Mouse (Mus musculus): ENCODE results near the gene Cnn1. TPM values are rescaled to one million over a fixed set of nuclear protein-coding genes. Genes with fewer than 3 reads are reported as not detected.
"Not testable (repeated sequence)": the region's sequence is repeated elsewhere in the genome, so short reads cannot be mapped to it uniquely, and the experiment has no call there.

Cnn1 gene
- total RNA-seq, 1 experiment, result 25.6 TPM

- no peaks in the 10 kb centered on the region for H3K9me3 ChIP-seq (ENCODE audit: control insufficient read depth, insufficient read depth, low read depth, low read length)
- no peak overlapping the region for H3K27ac ChIP-seq (ENCODE audit: insufficient read depth, low read depth, low read length, poor library complexity, severe bottlenecking)
- in situ Hi-C loops (cut with MboI; ENCODE audit: low sequenced_read_pairs in 2 of 2, unreplicated experiment in 2 of 2), result loop anchor here in 1 of 2 experiments (10.0 kb wide), 1 partner anchor 169 kb away; no protein-coding TSS in a partner anchor
- peak; percentile 89 for TF ChIP-seq ZC3H11A (IDR thresholded peaks at IDR 0.05; ENCODE audit: borderline replicate concordance, low read depth, low read length)
- no peak for TF ChIP-seq CHD2 (IDR thresholded peaks at IDR 0.05; ENCODE audit: low read depth, low read length)
- DNase-seq (ENCODE audit: low read depth, low spot score), result no peak
- no peaks in the 10 kb centered on the region for H3K36me3 ChIP-seq (ENCODE audit: control insufficient read depth, insufficient read depth, low read length, poor library complexity, severe bottlenecking)
- H3K4me3 ChIP-seq (ENCODE audit: insufficient read depth in 1 of 2, low read depth in 1 of 2, low read length in 2 of 2, poor library complexity in 1 of 2, severe bottlenecking in 1 of 2), result no peak overlapping the region
- no peak overlapping the region for H3K9ac ChIP-seq (ENCODE audit: insufficient read depth, low read depth, low read length, poor library complexity, severe bottlenecking)
- no peaks in the 10 kb centered on the region for H3K4me1 ChIP-seq (ENCODE audit: control insufficient read depth in 2 of 2, insufficient read depth in 2 of 2, low read length in 2 of 2, poor library complexity in 1 of 2)
Measured at GRCm38 (mm10) chr9:22143108-22144037, 44.4 kb downstream of the Cnn1 start.

- no peaks in the 10 kb centered on the region for H3K4me1 ChIP-seq (ENCODE audit: control insufficient read depth in 2 of 2, insufficient read depth in 2 of 2, low read length in 2 of 2, poor library complexity in 1 of 2)
- in situ Hi-C loops (cut with MboI; ENCODE audit: low sequenced_read_pairs in 2 of 2, unreplicated experiment in 2 of 2), result loop anchor here in 1 of 2 experiments (10.0 kb wide), 1 partner anchor 170 kb away; no protein-coding TSS in a partner anchor
- no peak overlapping the region for H3K27ac ChIP-seq (ENCODE audit: insufficient read depth, low read depth, low read length, poor library complexity, severe bottlenecking)
- H3K36me3 ChIP-seq (ENCODE audit: control insufficient read depth, insufficient read depth, low read length, poor library complexity, severe bottlenecking), result no peaks in the 10 kb centered on the region
- no peak for TF ChIP-seq CHD2 (IDR thresholded peaks at IDR 0.05; ENCODE audit: low read depth, low read length)
- no peak for TF ChIP-seq MAFK (IDR thresholded peaks at IDR 0.05; ENCODE audit: insufficient read depth, low read depth, low read length)
- no peak for TF ChIP-seq HCFC1 (IDR thresholded peaks at IDR 0.05; ENCODE audit: borderline replicate concordance, insufficient read depth, low read length)
- no peak for TF ChIP-seq ZNF384 (IDR thresholded peaks at IDR 0.05; ENCODE audit: low read depth, low read length)
- TF ChIP-seq ZC3H11A (IDR thresholded peaks at IDR 0.05; ENCODE audit: borderline replicate concordance, low read depth, low read length), result no peak
- H3K9ac ChIP-seq (ENCODE audit: insufficient read depth, low read depth, low read length, poor library complexity, severe bottlenecking), result no peak overlapping the region
- DNase-seq (ENCODE audit: low read depth, low spot score), result no peak
- no peak overlapping the region for H3K4me3 ChIP-seq (ENCODE audit: insufficient read depth in 1 of 2, low read depth in 1 of 2, low read length in 2 of 2, poor library complexity in 1 of 2, severe bottlenecking in 1 of 2)
- H3K9me3 ChIP-seq (ENCODE audit: control insufficient read depth, insufficient read depth, low read depth, low read length), result no peaks in the 10 kb centered on the region
Measured at GRCm38 (mm10) chr9:22144304-22144965, 45.4 kb downstream of the Cnn1 start.

GRCm38 (mm10) chr9:22149426-22150248 is 50.6 kb downstream of the Cnn1 start:
- TF ChIP-seq CHD2 (IDR thresholded peaks at IDR 0.05; ENCODE audit: low read depth, low read length), result no peak
- TF ChIP-seq HCFC1 (IDR thresholded peaks at IDR 0.05; ENCODE audit: borderline replicate concordance, insufficient read depth, low read length), result no peak
- no peak for TF ChIP-seq ZC3H11A (IDR thresholded peaks at IDR 0.05; ENCODE audit: borderline replicate concordance, low read depth, low read length)
- TF ChIP-seq ZNF384 (IDR thresholded peaks at IDR 0.05; ENCODE audit: low read depth, low read length), result no peak; the same call in 1 of the 2 replicates
- TF ChIP-seq MAFK (IDR thresholded peaks at IDR 0.05; ENCODE audit: insufficient read depth, low read depth, low read length), result no peak
- H3K9me3 ChIP-seq (ENCODE audit: control insufficient read depth, insufficient read depth, low read depth, low read length), result no peaks in the 10 kb centered on the region
- H3K36me3 ChIP-seq (ENCODE audit: control insufficient read depth, insufficient read depth, low read length, poor library complexity, severe bottlenecking), result no peaks in the 10 kb centered on the region
- in situ Hi-C loops (cut with MboI; ENCODE audit: low sequenced_read_pairs in 2 of 2, unreplicated experiment in 2 of 2), result loop anchor here in 1 of 2 experiments (10.0 kb wide), 1 partner anchor 175 kb away; no protein-coding TSS in a partner anchor
- peaks cover 0 to 3% of the 10 kb centered on the region in 2 experiments; a peak in 2 of 4 replicates for H3K4me1 ChIP-seq (ENCODE audit: control insufficient read depth in 2 of 2, insufficient read depth in 2 of 2, low read length in 2 of 2, poor library complexity in 1 of 2)
- H3K27ac ChIP-seq (ENCODE audit: insufficient read depth, low read depth, low read length, poor library complexity, severe bottlenecking), result peak overlapping the region; percentile 16; the same call in 1 of the 2 replicates
- no peak for DNase-seq (ENCODE audit: low read depth, low spot score)
- peak overlapping the region in 1 of 2 experiments; percentile 27; a peak in 3 of 4 replicates for H3K4me3 ChIP-seq (ENCODE audit: insufficient read depth in 1 of 2, low read depth in 1 of 2, low read length in 2 of 2, poor library complexity in 1 of 2, severe bottlenecking in 1 of 2)
- no peak overlapping the region for H3K9ac ChIP-seq (ENCODE audit: insufficient read depth, low read depth, low read length, poor library complexity, severe bottlenecking)

- Histone ChIP-seq H3K27ac (ENCODE audit: insufficient read depth, low read depth, low read length, poor library complexity, severe bottlenecking) (peak overlapping the region; percentile 16; the same call in 1 of the 2 replicates), H3K4me3 (ENCODE audit: insufficient read depth in 1 of 2, low read depth in 1 of 2, low read length in 2 of 2, poor library complexity in 1 of 2, severe bottlenecking in 1 of 2) (peak overlapping the region in 1 of 2 experiments; percentile 27; a peak in 2 of 4 replicates)
- H3K9ac ChIP-seq (ENCODE audit: insufficient read depth, low read depth, low read length, poor library complexity, severe bottlenecking); H3K9me3 ChIP-seq (ENCODE audit: control insufficient read depth, insufficient read depth, low read depth, low read length); H3K4me1 ChIP-seq (ENCODE audit: control insufficient read depth in 2 of 2, insufficient read depth in 2 of 2, low read length in 2 of 2, poor library complexity in 1 of 2); H3K36me3 ChIP-seq (ENCODE audit: control insufficient read depth, insufficient read depth, low read length, poor library complexity, severe bottlenecking); in situ Hi-C loops (cut with MboI; ENCODE audit: low sequenced_read_pairs in 2 of 2, unreplicated experiment in 2 of 2); DNase-seq (ENCODE audit: low read depth, low spot score): not testable (repeated sequence)
Measured at GRCm38 (mm10) chr9:22150249-22150693, 51.3 kb downstream of the Cnn1 start.
